Mouse (Mus musculus): Measurements from ENCODE around the gene Qser1. TPM values are rescaled to one million over a fixed set of nuclear protein-coding genes. Genes with fewer than 3 reads are reported as not detected.

The Qser1 gene
- total RNA-seq, 2 experiments from 2014 or later = 14.3 to 44.6 TPM

Other genes starting within 250 kb of the Qser1 start
- 54.8 and 64.6 TPM in 2 replicates for gene Cstf3, start 226.2 kb downstream of the Qser1 start, total RNA-seq (2014; fragmentation: Nextera tagmentation)
- 20.0 and 20.6 TPM in 2 replicates for gene Cstf3, start 226.2 kb downstream of the Qser1 start, total RNA-seq (2017)
- gene Tcp11l1, start 104.6 kb downstream of the Qser1 start, total RNA-seq (2014; fragmentation: Nextera tagmentation) = 18.3 and 21.3 TPM in 2 replicates
- 7.9 and 10.5 TPM in 2 replicates for gene Tcp11l1, start 104.6 kb downstream of the Qser1 start, total RNA-seq (2017)
- not detected in 2 replicates for gene Pin1rt1, start 100.4 kb downstream of the Qser1 start, total RNA-seq (2014; fragmentation: Nextera tagmentation)
- not detected in 2 replicates for gene Pin1rt1, start 100.4 kb downstream of the Qser1 start, total RNA-seq (2017)
- 2.4 and 2.9 TPM in 2 replicates for gene Depdc7, start 73.9 kb downstream of the Qser1 start, total RNA-seq (2014; fragmentation: Nextera tagmentation)
- 4.7 and 11.6 TPM in 2 replicates for gene Depdc7, start 73.9 kb downstream of the Qser1 start, total RNA-seq (2017)
- gene Prrg4, start 33.1 kb upstream of the Qser1 start, total RNA-seq (2014; fragmentation: Nextera tagmentation) = 6.1 TPM in 1 of 2 replicates, not detected in the other
- gene Prrg4, start 33.1 kb upstream of the Qser1 start, total RNA-seq (2017) = 2.0 and 2.8 TPM in 2 replicates
- 16.5 TPM in 1 of 2 replicates, not detected in the other for gene Ccdc73, start 51.0 kb upstream of the Qser1 start, total RNA-seq (2014; fragmentation: Nextera tagmentation)
- 12.8 and 18.1 TPM in 2 replicates for gene Ccdc73, start 51.0 kb upstream of the Qser1 start, total RNA-seq (2017)
- 256 and 295 TPM in 2 replicates for gene Eif3m, start 200.3 kb upstream of the Qser1 start, total RNA-seq (2014; fragmentation: Nextera tagmentation)
- 256 and 317 TPM in 2 replicates for gene Eif3m, start 200.3 kb upstream of the Qser1 start, total RNA-seq (2017)